Comparison of ENCODE assay signal across 8 mouse cellular contexts in genomic region chr17:35737743-35738142, GRCm38 (mm10). TPM values are rescaled to one million over a fixed set of nuclear protein-coding genes. Genes with fewer than 3 reads are reported as not detected.
DNase-seq lines count a peak whose midpoint lies in the region; ATAC-seq and TF ChIP-seq lines count a peak whose summit lies in the region.

No protein-coding gene starts in this region.

- DNase-seq in MN1 (ENCODE audit: low spot score): peak; percentile 91
- DNase-seq in cerebellum, adult 9-10 months: peak; percentile 93
- DNase-seq in frontal cortex, adult 2 months (ENCODE audit: extremely low spot score in 1 of 2, low spot score in 1 of 2): peak; percentile 59 to 91
- peak; percentile 92 for DNase-seq in hindbrain, embryonic 11.5 days (ENCODE audit: low spot score)
- peak; percentile 80 for DNase-seq in layer of hippocampus, adult 9-11 months
- DNase-seq in lung, postnatal 0 days (ENCODE audit: low spot score): peak; percentile 95
- DNase-seq in retina, adult 2 months (ENCODE audit: low read depth, low spot score): peak; percentile 61
- DNase-seq in thymus, postnatal 36 days: peak; percentile 75 to 77

- no peak overlapping the region for H3K27ac ChIP-seq in hindbrain, embryonic 11.5 days (ENCODE audit: low read depth, low read length)
- H3K27ac ChIP-seq in lung, postnatal 0 days (ENCODE audit: low read length): no peak overlapping the region

- H3K4me1 ChIP-seq in hindbrain, embryonic 11.5 days (replicated peaks; ENCODE audit: control insufficient read depth, insufficient read depth, low read length): no peaks in the 10 kb centered on the region
- H3K4me1 ChIP-seq in lung, postnatal 0 days (ENCODE audit: insufficient read depth, low read depth, low read length): no peaks in the 10 kb centered on the region

- H3K27me3 ChIP-seq in hindbrain, embryonic 11.5 days (ENCODE audit: control insufficient read depth, insufficient read depth, low read length): no peaks in the 10 kb centered on the region
- H3K27me3 ChIP-seq in lung, postnatal 0 days (replicated peaks; ENCODE audit: insufficient read depth, low read length): 0 out of 2 replicates have a peak, but pooled peaks cover 4% of the 10 kb centered on the region

- ATAC-seq in hindbrain, embryonic 11.5 days (ENCODE audit: low FRiP score): peak; percentile 79
- ATAC-seq in lung, postnatal 0 days: peak; percentile 74

- H3K9me3 ChIP-seq in hindbrain, embryonic 11.5 days (ENCODE audit: control insufficient read depth, low read length): no peaks in the 10 kb centered on the region
- no peaks in the 10 kb centered on the region for H3K9me3 ChIP-seq in lung, postnatal 0 days (ENCODE audit: low read length)

- TF ChIP-seq EP300 in lung, postnatal 0 days (IDR thresholded peaks at IDR 0.05): no peak

- WGBS in hindbrain, embryonic 11.5 days: 9% methylated on average over 12 of the region's 12 CpGs
- 8% methylated on average over 12 of the region's 12 CpGs for WGBS in lung, postnatal 0 days

- no peaks in the 10 kb centered on the region for H3K36me3 ChIP-seq in hindbrain, embryonic 11.5 days (ENCODE audit: control insufficient read depth, insufficient read depth, low read length)
- no peaks in the 10 kb centered on the region for H3K36me3 ChIP-seq in lung, postnatal 0 days (ENCODE audit: insufficient read depth, low read length)

- no peak overlapping the region for H3K4me3 ChIP-seq in hindbrain, embryonic 11.5 days (ENCODE audit: low read depth, low read length)
- no peak overlapping the region for H3K4me3 ChIP-seq in lung, postnatal 0 days (ENCODE audit: low read depth, low read length)

- 0 out of 2 replicates have a peak overlapping the region, but pooled peaks have one; percentile 25 for H3K9ac ChIP-seq in hindbrain, embryonic 11.5 days (ENCODE audit: low read depth, low read length)
- no peak overlapping the region for H3K9ac ChIP-seq in lung, postnatal 0 days (replicated peaks; ENCODE audit: low read depth)

- TF ChIP-seq CTCF in lung, postnatal 0 days (IDR thresholded peaks at IDR 0.05): peak; percentile 91

- no peak overlapping the region for H3K4me2 ChIP-seq in hindbrain, embryonic 11.5 days (replicated peaks; ENCODE audit: low read depth, low read length)
- H3K4me2 ChIP-seq in lung, postnatal 0 days (replicated peaks; ENCODE audit: low read depth, low read length): no peak overlapping the region

RNA-seq across cellular contexts. Expression of gene Ddr1, which starts 33.3 kb away (rescaled TPM):
- 46.6 and 46.8 TPM in 2 replicates for polyA plus RNA-seq in frontal cortex, adult 2 months (2012; rRNA removed)
- 69.9 and 78.8 TPM in 2 replicates for polyA plus RNA-seq in hindbrain, embryonic 11.5 days (2014; fragmentation: Nextera tagmentation; extraction: Ambion mirVana)
- polyA plus RNA-seq in lung, postnatal 0 days (2015; fragmentation: Nextera tagmentation; extraction: Ambion mirVana): 64.2 and 79.3 TPM in 2 replicates
